In the genomic region with DNA sequence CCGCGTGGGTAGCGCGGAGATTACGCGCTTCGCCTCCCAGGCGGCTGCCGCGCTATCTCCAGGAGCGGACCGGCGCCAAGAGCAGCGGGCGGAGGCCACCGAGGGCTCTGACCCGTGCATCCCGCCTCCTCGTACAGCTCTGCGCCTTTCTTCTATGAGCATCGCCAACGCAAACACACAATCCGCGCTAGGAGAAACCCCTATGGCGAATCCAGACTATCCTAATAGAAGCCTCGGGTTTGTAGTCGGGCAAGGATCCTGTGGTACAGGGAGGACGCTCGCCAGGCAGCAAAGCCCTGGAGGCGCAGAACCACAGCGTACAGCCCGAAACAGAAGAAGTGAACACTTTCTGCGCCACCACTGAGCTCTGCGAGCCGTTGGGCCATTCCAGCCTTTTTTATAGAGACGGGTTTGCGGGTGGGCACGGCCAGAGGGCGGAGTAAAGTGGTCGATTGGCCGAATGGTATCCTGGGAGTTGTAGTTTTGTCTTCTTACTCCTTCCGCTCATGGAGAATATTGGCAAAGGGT, we compare ENCODE assay signal across 8 mouse cellular contexts.
DNase-seq lines count a peak whose midpoint lies in the region; ATAC-seq and TF ChIP-seq lines count a peak whose summit lies in the region.

No protein-coding gene starts in this region.

- TF ChIP-seq POLR2A in CH12.LX (IDR thresholded peaks at IDR 0.05; ENCODE audit: low read depth, low read length) = peak; percentile 98

- peak overlapping the region; percentile 68 for H3K4me2 ChIP-seq in CH12.LX (ENCODE audit: insufficient read depth, low read depth, poor library complexity, severe bottlenecking)
- peak overlapping the region; percentile 83 for H3K4me2 ChIP-seq in forebrain, embryonic 15.5 days (replicated peaks)
- H3K4me2 ChIP-seq in liver, embryonic 16.5 days (ENCODE audit: low read depth, low read length) = peak overlapping the region; percentile 60
- H3K4me2 ChIP-seq in neural tube, embryonic 13.5 days = peak overlapping the region; percentile 85

- peak; percentile 81 for DNase-seq in CH12.LX (ENCODE audit: extremely low read depth)
- DNase-seq in heart, postnatal 25 days (ENCODE audit: low spot score) = peak; percentile 69
- peak; percentile 94 for DNase-seq in layer of hippocampus, adult 11-12 months (ENCODE audit: low spot score)
- peak; percentile 89 for DNase-seq in telencephalon, adult 2 months (ENCODE audit: low read depth, low spot score)

- TF ChIP-seq CTCF in CH12.LX (conservative IDR thresholded peaks at IDR 0.05 in 1 of 2, IDR thresholded peaks at IDR 0.05 in 1 of 2; ENCODE audit: low read depth in 2 of 2, low read length in 2 of 2) = no peak

- H3K9ac ChIP-seq in CH12.LX (ENCODE audit: insufficient read depth, low read depth) = peak overlapping the region; percentile 44; the same call in 1 of the 2 replicates
- peak overlapping the region; percentile 97 for H3K9ac ChIP-seq in forebrain, embryonic 15.5 days (replicated peaks)
- peak overlapping the region; percentile 28; the same call in 1 of the 2 replicates for H3K9ac ChIP-seq in liver, embryonic 16.5 days (ENCODE audit: low read depth, low read length)
- H3K9ac ChIP-seq in neural tube, embryonic 13.5 days = peak overlapping the region; percentile 84

- dilution Hi-C loops in CH12.LX (cut with MboI; ENCODE audit: extremely low pct_ligation_motif_present, extremely low pct_unique_long_range_greater_than_20kb, low sequenced_read_pairs) = no loop called here

- peak; percentile 93 for ATAC-seq in cerebellum, adult (ENCODE audit: insufficient number of reproducible peaks, low FRiP score, low TSS enrichment)
- peak; percentile 93 for ATAC-seq in forebrain, embryonic 15.5 days (replicated peaks)
- peak; percentile 76 for ATAC-seq in liver, embryonic 16.5 days (ENCODE audit: low read depth)
- peak; percentile 94 for ATAC-seq in neural tube, embryonic 13.5 days (ENCODE audit: low read depth)

- intact Hi-C loops in heart, postnatal 25 days (cut with DNase I) = no loop called here

- H3K79me2 ChIP-seq in CH12.LX (replicated peaks; ENCODE audit: control insufficient read depth, extremely low read depth, insufficient read depth, poor library complexity, severe bottlenecking) = no peaks in the 10 kb centered on the region

- H3K4me1 ChIP-seq in CH12.LX (ENCODE audit: control insufficient read depth in 1 of 2, insufficient read depth in 2 of 2) = peaks cover 5 to 73% of the 10 kb centered on the region in 2 experiments
- peaks cover 53% of the 10 kb centered on the region for H3K4me1 ChIP-seq in forebrain, embryonic 15.5 days
- H3K4me1 ChIP-seq in liver, embryonic 16.5 days (ENCODE audit: control insufficient read depth, low read depth, low read length) = no peaks in the 10 kb centered on the region
- peaks cover 48% of the 10 kb centered on the region for H3K4me1 ChIP-seq in neural tube, embryonic 13.5 days (replicated peaks)

- H3K36me3 ChIP-seq in CH12.LX (replicated peaks in 1 of 2; ENCODE audit: control insufficient read depth in 1 of 2, insufficient read depth in 1 of 2, low read length in 1 of 2) = no peaks in the 10 kb centered on the region
- no peaks in the 10 kb centered on the region for H3K36me3 ChIP-seq in forebrain, embryonic 15.5 days
- no peaks in the 10 kb centered on the region for H3K36me3 ChIP-seq in liver, embryonic 16.5 days (ENCODE audit: control insufficient read depth, insufficient read depth)
- no peaks in the 10 kb centered on the region for H3K36me3 ChIP-seq in neural tube, embryonic 13.5 days

- no peak for TF ChIP-seq RAD21 in CH12.LX (IDR thresholded peaks at IDR 0.05; ENCODE audit: low read depth, low read length)

- in situ Hi-C loops in CH12.LX (cut with MboI; ENCODE audit: low pct_ligation_motif_present, low pct_unique_long_range_greater_than_20kb, low sequenced_read_pairs) = no loop called here

- under 1% methylated on average over 42 of the region's 42 CpGs for WGBS in forebrain, embryonic 15.5 days
- 1% methylated on average over 42 of the region's 42 CpGs for WGBS in liver, embryonic 16.5 days (ENCODE audit: insufficient replicate concordance)
- WGBS in neural tube, embryonic 13.5 days = under 1% methylated on average over 42 of the region's 42 CpGs

- H3K27ac ChIP-seq in CH12.LX (ENCODE audit: insufficient read depth, low read depth) = no peak overlapping the region
- peak overlapping the region; percentile 87 for H3K27ac ChIP-seq in forebrain, embryonic 15.5 days (replicated peaks)
- no peak overlapping the region for H3K27ac ChIP-seq in liver, embryonic 16.5 days (ENCODE audit: low read length)
- H3K27ac ChIP-seq in neural tube, embryonic 13.5 days (replicated peaks) = peak overlapping the region; percentile 75

- TF ChIP-seq EP300 in CH12.LX (IDR thresholded peaks at IDR 0.05; ENCODE audit: low read length) = no peak

- peaks cover 2% of the 10 kb centered on the region for H3K9me3 ChIP-seq in CH12.LX (replicated peaks; ENCODE audit: low read length)
- H3K9me3 ChIP-seq in forebrain, embryonic 15.5 days = no peaks in the 10 kb centered on the region
- H3K9me3 ChIP-seq in liver, embryonic 16.5 days (replicated peaks; ENCODE audit: control insufficient read depth, low read length) = no peaks in the 10 kb centered on the region
- no peaks in the 10 kb centered on the region for H3K9me3 ChIP-seq in neural tube, embryonic 13.5 days

- peak overlapping the region; percentile 39 to 65 (median 54) for H3K4me3 ChIP-seq in CH12.LX (replicated peaks in 1 of 3; ENCODE audit: low read depth in 2 of 3, low read length in 2 of 3, poor library complexity in 1 of 3)
- H3K4me3 ChIP-seq in forebrain, embryonic 15.5 days = peak overlapping the region; percentile 94
- peak overlapping the region; percentile 56 for H3K4me3 ChIP-seq in liver, embryonic 16.5 days (ENCODE audit: low read depth, low read length)
- H3K4me3 ChIP-seq in neural tube, embryonic 13.5 days = peak overlapping the region; percentile 68

- H3K27me3 ChIP-seq in CH12.LX (replicated peaks) = peaks cover 6% of the 10 kb centered on the region
- no peaks in the 10 kb centered on the region for H3K27me3 ChIP-seq in forebrain, embryonic 15.5 days
- peaks cover 25% of the 10 kb centered on the region for H3K27me3 ChIP-seq in liver, embryonic 16.5 days (ENCODE audit: control insufficient read depth, insufficient read depth, low read depth, low read length)
- H3K27me3 ChIP-seq in neural tube, embryonic 13.5 days = no peaks in the 10 kb centered on the region

TF ChIP-seq in CH12.LX, 34 proteins besides CTCF, POLR2A, EP300 and RAD21 (continues in another document):
- TF ChIP-seq KAT2A (IDR thresholded peaks at IDR 0.05; ENCODE audit: insufficient replicate concordance, low read length) (peak; percentile 87; the same call in 1 of the 2 replicates), MEF2A (IDR thresholded peaks at IDR 0.05; ENCODE audit: borderline replicate concordance, low read depth, low read length) (no peak), PAX5 (IDR thresholded peaks at IDR 0.05; ENCODE audit: low read length) (no peak), ZNF384 (IDR thresholded peaks at IDR 0.05; ENCODE audit: low read depth, low read length) (no peak), CHD2 (IDR thresholded peaks at IDR 0.05; ENCODE audit: low read length) (no peak), E2F4 (IDR thresholded peaks at IDR 0.05; ENCODE audit: insufficient replicate concordance, low read depth, low read length) (no peak), NELFE (IDR thresholded peaks at IDR 0.05; ENCODE audit: low read depth, low read length) (peak; percentile 85; the same call in 1 of the 2 replicates), JUN (IDR thresholded peaks at IDR 0.05; ENCODE audit: insufficient read depth, low read depth, low read length) (no peak), BHLHE40 (IDR thresholded peaks at IDR 0.05; ENCODE audit: low read depth, low read length) (peak; percentile 30; the same call in 1 of the 2 replicates), CHD1 (IDR thresholded peaks at IDR 0.05; ENCODE audit: low read depth, low read length) (no peak), POLR2AphosphoS2 (IDR thresholded peaks at IDR 0.05; ENCODE audit: low read depth, low read length) (peak; percentile 47; the same call in 1 of the 2 replicates), JUND (conservative IDR thresholded peaks at IDR 0.05; ENCODE audit: low read depth, low read length) (no peak), MAX (IDR thresholded peaks at IDR 0.05; ENCODE audit: low read length) (peak; percentile 36; the same call in 1 of the 2 replicates), RCOR1 (conservative IDR thresholded peaks at IDR 0.05; ENCODE audit: low read depth, low read length) (no peak), GABPA (IDR thresholded peaks at IDR 0.05; ENCODE audit: insufficient replicate concordance, low read depth, low read length) (peak; percentile 5; the same call in 1 of the 2 replicates), USF2 (conservative IDR thresholded peaks at IDR 0.05; ENCODE audit: low read depth, low read length) (no peak), UBTF (IDR thresholded peaks at IDR 0.05; ENCODE audit: low read depth, low read length) (peak; percentile 68; the same call in 1 of the 2 replicates), TCF12 (IDR thresholded peaks at IDR 0.05; ENCODE audit: low read depth, low read length) (peak; percentile 92), ELF1 (IDR thresholded peaks at IDR 0.05; ENCODE audit: low read depth, low read length) (peak; percentile 88), SIN3A (IDR thresholded peaks at IDR 0.05; ENCODE audit: low read length) (peak; percentile 38; the same call in 1 of the 2 replicates), ZC3H11A (IDR thresholded peaks at IDR 0.05; ENCODE audit: low read depth, low read length) (no peak), TBP (conservative IDR thresholded peaks at IDR 0.05; ENCODE audit: low read depth, low read length) (peak; percentile 97), MYC (IDR thresholded peaks at IDR 0.05; ENCODE audit: low read depth, low read length) (no peak), USF1 (IDR thresholded peaks at IDR 0.05; ENCODE audit: low read depth, low read length) (no peak), SMC3 (IDR thresholded peaks at IDR 0.05; ENCODE audit: low read depth, low read length) (no peak), ZMIZ1 (IDR thresholded peaks at IDR 0.05; ENCODE audit: low read depth, low read length) (peak; percentile 92), IRF4 (IDR thresholded peaks at IDR 0.05; ENCODE audit: low read depth, low read length) (no peak; the same call in 1 of the 2 replicates), ZKSCAN1 (IDR thresholded peaks at IDR 0.05; ENCODE audit: borderline replicate concordance, low read depth, low read length) (no peak), NRF1 (IDR thresholded peaks at IDR 0.05; ENCODE audit: low read depth, low read length) (no peak), ETS1 (conservative IDR thresholded peaks at IDR 0.05; ENCODE audit: low read depth, low read length) (no peak), MXI1 (IDR thresholded peaks at IDR 0.05; ENCODE audit: low read depth, low read length) (0 out of 2 replicates have a peak, but pooled peaks have one; percentile 47), MAFK (IDR thresholded peaks at IDR 0.05; ENCODE audit: insufficient replicate concordance, low read length) (no peak), MAZ (IDR thresholded peaks at IDR 0.05; ENCODE audit: low read depth, low read length) (no peak)

Comparison
In these comparisons a context has a peak if more than half of its experiments do, and no peak if none do; other contexts are left out.
1. H3K27ac ChIP-seq: peak in forebrain, embryonic 15.5 days (single experiment) and neural tube, embryonic 13.5 days (single experiment); none in CH12.LX (single experiment) and liver, embryonic 16.5 days (single experiment).
2. H3K9ac ChIP-seq: peak in every context shown above with its lines; median percentile 97 in forebrain, embryonic 15.5 days; 84 in neural tube, embryonic 13.5 days; 44 in CH12.LX; 28 in liver, embryonic 16.5 days.
3. Peak in every context shown above with its lines, with median percentiles within 50 percentile points of each other: DNase-seq, H3K4me2 ChIP-seq, H3K4me3 ChIP-seq and ATAC-seq.